In genomic region chr9:41586966-41587570, GRCm38 (mm10) we compare ENCODE assay signal across 9 mouse cellular contexts.
DNase-seq lines count a peak whose midpoint lies in the region; ATAC-seq and TF ChIP-seq lines count a peak whose summit lies in the region.
"Had no signal": no experiment of that assay in that cellular context is flagged by ENCODE, and none has a peak within 500 bp of the region (broad histone marks: within the 10 kb centered on the region; RNA-seq: fewer than 3 reads in every experiment).

No protein-coding gene starts in this region.

- H3K4me3 ChIP-seq in intestine, embryonic 15.5 days (replicated peaks), result no peak overlapping the region
- no peak overlapping the region for H3K4me3 ChIP-seq in intestine, embryonic 16.5 days (ENCODE audit: low read length)
- peak overlapping the region; percentile 76 for H3K4me3 ChIP-seq in embryonic fibroblast, embryonic 13.5 days (ENCODE audit: insufficient read depth, low read length)
- peak overlapping the region; percentile 89 for H3K4me3 ChIP-seq in neural tube, embryonic 14.5 days (ENCODE audit: low read depth, low read length)
- H3K4me3 ChIP-seq: heart, embryonic 15.5 days had no signal

- peaks cover 7% of the 10 kb centered on the region; the same call in 1 of the 2 replicates for H3K36me3 ChIP-seq in intestine, embryonic 15.5 days
- H3K36me3 ChIP-seq in intestine, embryonic 16.5 days (ENCODE audit: control insufficient read depth, insufficient read depth, low read length), result no peaks in the 10 kb centered on the region; the same call in 1 of the 2 replicates
- H3K36me3 ChIP-seq in neural tube, embryonic 14.5 days (ENCODE audit: control insufficient read depth, insufficient read depth, low read length), result peaks cover 44% of the 10 kb centered on the region

- WGBS in intestine, embryonic 15.5 days, result 86% methylated on average over 4 of the region's 4 CpGs
- WGBS in intestine, embryonic 16.5 days, result 82% methylated on average over 4 of the region's 4 CpGs
- 50% methylated on average over 4 of the region's 4 CpGs for WGBS in neural tube, embryonic 14.5 days

- 0 out of 2 replicates have a peak overlapping the region, but pooled peaks have one; percentile 13 for H3K4me2 ChIP-seq in intestine, embryonic 15.5 days (replicated peaks)
- no peak overlapping the region for H3K4me2 ChIP-seq in intestine, embryonic 16.5 days (ENCODE audit: low read depth, low read length)
- peak overlapping the region; percentile 86 for H3K4me2 ChIP-seq in neural tube, embryonic 14.5 days (ENCODE audit: low read depth, low read length)
- H3K4me2 ChIP-seq: heart, embryonic 15.5 days had no signal

- no peaks in the 10 kb centered on the region for H3K9me3 ChIP-seq in intestine, embryonic 15.5 days
- no peaks in the 10 kb centered on the region for H3K9me3 ChIP-seq in intestine, embryonic 16.5 days (ENCODE audit: control insufficient read depth, low read length)
- H3K9me3 ChIP-seq in neural tube, embryonic 14.5 days (ENCODE audit: control insufficient read depth, low read length), result no peaks in the 10 kb centered on the region
- H3K9me3 ChIP-seq: heart, embryonic 15.5 days had no signal

- peak; percentile 18 for DNase-seq in kidney, postnatal 10 days
- no peak for DNase-seq in ovary, postnatal 10 days (ENCODE audit: low spot score)
- DNase-seq in gastrocnemius, postnatal 14 days, result no peak

- no peak for ATAC-seq in intestine, embryonic 15.5 days
- ATAC-seq in intestine, embryonic 16.5 days, result no peak
- ATAC-seq in neural tube, embryonic 14.5 days (ENCODE audit: low read depth), result no peak
- no peak for ATAC-seq in frontal cortex, adult (ENCODE audit: low TSS enrichment)

- 0 out of 2 replicates have a peak, but pooled peaks cover 3% of the 10 kb centered on the region for H3K4me1 ChIP-seq in intestine, embryonic 15.5 days (replicated peaks)
- H3K4me1 ChIP-seq in intestine, embryonic 16.5 days (ENCODE audit: control insufficient read depth, insufficient read depth, low read length), result peaks cover 3% of the 10 kb centered on the region
- H3K4me1 ChIP-seq in embryonic fibroblast, embryonic 13.5 days (ENCODE audit: control insufficient read depth, insufficient read depth, low read length), result peaks cover 14% of the 10 kb centered on the region
- H3K4me1 ChIP-seq in neural tube, embryonic 14.5 days (ENCODE audit: control insufficient read depth, insufficient read depth, low read length), result peaks cover 37% of the 10 kb centered on the region

- H3K9ac ChIP-seq in intestine, embryonic 15.5 days, result no peak overlapping the region
- H3K9ac ChIP-seq in intestine, embryonic 16.5 days (ENCODE audit: low read depth, low read length), result no peak overlapping the region
- peak overlapping the region; percentile 100 for H3K9ac ChIP-seq in neural tube, embryonic 14.5 days (replicated peaks; ENCODE audit: low read depth, low read length)
- H3K9ac ChIP-seq: heart, embryonic 15.5 days had no signal

- no peak overlapping the region for H3K27ac ChIP-seq in intestine, embryonic 15.5 days
- no peak overlapping the region for H3K27ac ChIP-seq in intestine, embryonic 16.5 days (ENCODE audit: low read length)
- peak overlapping the region; percentile 99 for H3K27ac ChIP-seq in embryonic fibroblast, embryonic 13.5 days (ENCODE audit: insufficient read depth, low read length)
- peak overlapping the region; percentile 94 for H3K27ac ChIP-seq in neural tube, embryonic 14.5 days (ENCODE audit: low read depth, low read length)
- H3K27ac ChIP-seq: heart, embryonic 15.5 days had no signal

- TF ChIP-seq CTCF in embryonic fibroblast, embryonic 13.5 days (IDR thresholded peaks at IDR 0.05; ENCODE audit: borderline replicate concordance, insufficient read depth, low read length), result no peak

- no peaks in the 10 kb centered on the region for H3K27me3 ChIP-seq in intestine, embryonic 15.5 days (replicated peaks)
- no peaks in the 10 kb centered on the region for H3K27me3 ChIP-seq in intestine, embryonic 16.5 days (replicated peaks; ENCODE audit: control insufficient read depth, insufficient read depth, low read length)
- H3K27me3 ChIP-seq in neural tube, embryonic 14.5 days (ENCODE audit: control insufficient read depth, insufficient read depth, low read length), result no peaks in the 10 kb centered on the region
- H3K27me3 ChIP-seq: heart, embryonic 15.5 days had no signal

- intact Hi-C loops in gastrocnemius, postnatal 14 days (cut with DNase I; ENCODE audit: low total_unique reads), result no loop called here

- no peak for TF ChIP-seq POLR2A in embryonic fibroblast, embryonic 13.5 days (IDR thresholded peaks at IDR 0.05; ENCODE audit: low read depth, low read length)

Comparison
In these comparisons a context has a peak if more than half of its experiments do, and no peak if none do; other contexts are left out.
1. H3K27ac ChIP-seq: peak in embryonic fibroblast, embryonic 13.5 days (single experiment) and neural tube, embryonic 14.5 days (single experiment); none in intestine, embryonic 15.5 days (single experiment) and intestine, embryonic 16.5 days (single experiment).
2. H3K4me3 ChIP-seq: peak in embryonic fibroblast, embryonic 13.5 days (single experiment) and neural tube, embryonic 14.5 days (single experiment); none in intestine, embryonic 15.5 days (single experiment) and intestine, embryonic 16.5 days (single experiment).